Comparison of ENCODE assay signal across 21 mouse cellular contexts in genomic region chr10:13834056-13834455, GRCm38 (mm10). TPM values are rescaled to one million over a fixed set of nuclear protein-coding genes. Genes with fewer than 3 reads are reported as not detected.
A peak's percentile ranks its signal among the peaks of the same experiment; 100 is the strongest.
DNase-seq lines count a peak whose midpoint lies in the region; ATAC-seq and TF ChIP-seq lines count a peak whose summit lies in the region.
"Had no signal": no experiment of that assay in that cellular context is flagged by ENCODE, and none has a peak within 500 bp of the region (broad histone marks: within the 10 kb centered on the region; RNA-seq: fewer than 3 reads in every experiment).

No protein-coding gene starts in this region.

- ATAC-seq in cerebellum, adult (ENCODE audit: insufficient number of reproducible peaks, low FRiP score, low TSS enrichment) = no peak
- no peak for ATAC-seq in hindbrain, postnatal 0 days
- ATAC-seq in hindbrain, embryonic 14.5 days (ENCODE audit: low FRiP score) = no peak
- no peak for ATAC-seq in lung, embryonic 14.5 days (ENCODE audit: insufficient read depth)
- ATAC-seq: inflammation-experienced regulatory T-cells, adult 6 months; liver, postnatal 0 days had no signal

- no peaks in the 10 kb centered on the region for H3K36me3 ChIP-seq in hindbrain, postnatal 0 days (ENCODE audit: insufficient read depth, low read length)
- H3K36me3 ChIP-seq in hindbrain, embryonic 14.5 days (replicated peaks; ENCODE audit: control insufficient read depth, insufficient read depth) = peaks cover 2% of the 10 kb centered on the region; the same call in 1 of the 2 replicates
- no peaks in the 10 kb centered on the region for H3K36me3 ChIP-seq in lung, embryonic 14.5 days (ENCODE audit: insufficient read depth)
- H3K36me3 ChIP-seq: embryonic facial prominence, embryonic 15.5 days; G1E; limb, embryonic 10.5 days had no signal

- H3K4me1 ChIP-seq in hindbrain, postnatal 0 days (ENCODE audit: insufficient read depth, low read length) = peaks cover 8% of the 10 kb centered on the region; the same call in 1 of the 2 replicates
- H3K4me1 ChIP-seq in hindbrain, embryonic 14.5 days (replicated peaks; ENCODE audit: control insufficient read depth, insufficient read depth, low read length) = 0 out of 2 replicates have a peak, but pooled peaks cover 5% of the 10 kb centered on the region
- H3K4me1 ChIP-seq in lung, embryonic 14.5 days (ENCODE audit: insufficient read depth) = no peaks in the 10 kb centered on the region
- H3K4me1 ChIP-seq: limb, embryonic 10.5 days had no signal

- no peak overlapping the region for H3K27ac ChIP-seq in hindbrain, postnatal 0 days
- H3K27ac ChIP-seq in hindbrain, embryonic 14.5 days = no peak overlapping the region
- H3K27ac ChIP-seq in lung, embryonic 14.5 days (ENCODE audit: low read depth) = no peak overlapping the region
- H3K27ac ChIP-seq: embryonic facial prominence, embryonic 15.5 days; heart, adult 2 months; hindbrain, embryonic 10.5 days; layer of hippocampus, adult 2 months; limb, embryonic 10.5 days had no signal

- H3K4me2 ChIP-seq in hindbrain, postnatal 0 days (ENCODE audit: low read depth, low read length) = no peak overlapping the region
- H3K4me2 ChIP-seq in hindbrain, embryonic 14.5 days (replicated peaks) = no peak overlapping the region
- H3K4me2 ChIP-seq in lung, embryonic 14.5 days = no peak overlapping the region
- H3K4me2 ChIP-seq: embryonic facial prominence, embryonic 15.5 days had no signal

- no peak overlapping the region for H3K4me3 ChIP-seq in hindbrain, postnatal 0 days (ENCODE audit: low read length)
- H3K4me3 ChIP-seq in hindbrain, embryonic 14.5 days (replicated peaks; ENCODE audit: low read length) = no peak overlapping the region
- H3K4me3 ChIP-seq in lung, embryonic 14.5 days (ENCODE audit: low read depth, low read length) = no peak overlapping the region
- H3K4me3 ChIP-seq: embryonic facial prominence, embryonic 15.5 days; heart, adult 2 months; hindbrain, embryonic 10.5 days; layer of hippocampus, adult 2 months; limb, embryonic 10.5 days had no signal

- no peaks in the 10 kb centered on the region for H3K9me3 ChIP-seq in hindbrain, postnatal 0 days (ENCODE audit: low read length)
- no peaks in the 10 kb centered on the region for H3K9me3 ChIP-seq in hindbrain, embryonic 14.5 days (ENCODE audit: control insufficient read depth, low read length)
- no peaks in the 10 kb centered on the region for H3K9me3 ChIP-seq in lung, embryonic 14.5 days (ENCODE audit: low read depth, low read length)
- H3K9me3 ChIP-seq: embryonic facial prominence, embryonic 15.5 days; G1E; hindbrain, embryonic 10.5 days; limb, embryonic 10.5 days had no signal

- H3K9ac ChIP-seq in hindbrain, postnatal 0 days (replicated peaks; ENCODE audit: low read length) = no peak overlapping the region
- no peak overlapping the region for H3K9ac ChIP-seq in hindbrain, embryonic 14.5 days
- H3K9ac ChIP-seq in lung, embryonic 14.5 days = no peak overlapping the region
- H3K9ac ChIP-seq: embryonic facial prominence, embryonic 15.5 days; liver, postnatal 0 days had no signal

- 62% methylated on average over 7 of the region's 7 CpGs for WGBS in hindbrain, postnatal 0 days
- 67% methylated on average over 7 of the region's 7 CpGs for WGBS in hindbrain, embryonic 14.5 days
- 55% methylated on average over 7 of the region's 7 CpGs for WGBS in lung, embryonic 14.5 days

- DNase-seq in cerebellum, adult 9-10 months = peak; percentile 67
- DNase-seq in hindbrain, postnatal 0 days (ENCODE audit: low spot score) = peak; percentile 16
- no peak for DNase-seq in hindbrain, embryonic 14.5 days (ENCODE audit: low spot score)
- peak; percentile 65 for DNase-seq in lung, embryonic 14.5 days
- no peak for DNase-seq in lung, adult 18-20 months
- DNase-seq in spleen, postnatal 14 days (ENCODE audit: low spot score in 2 of 2) = no peak
- DNase-seq: adrenal gland, postnatal 14 days; gastrocnemius, postnatal 14 days; heart, adult 2 months; kidney, adult 8-10 months; layer of hippocampus, postnatal 36 days; liver, postnatal 0 days; right cerebral cortex, postnatal 4 days; thymus, postnatal 25 days had no signal

- no peaks in the 10 kb centered on the region for H3K27me3 ChIP-seq in hindbrain, postnatal 0 days (ENCODE audit: insufficient read depth, low read length)
- no peaks in the 10 kb centered on the region for H3K27me3 ChIP-seq in hindbrain, embryonic 14.5 days (ENCODE audit: control insufficient read depth, insufficient read depth, low read length)
- no peaks in the 10 kb centered on the region for H3K27me3 ChIP-seq in lung, embryonic 14.5 days (ENCODE audit: insufficient read depth, low read length)
- H3K27me3 ChIP-seq: embryonic facial prominence, embryonic 15.5 days had no signal

- TF ChIP-seq CTCF in hindbrain, postnatal 0 days (IDR thresholded peaks at IDR 0.05; ENCODE audit: low read depth) = no peak
- no peak for TF ChIP-seq CTCF in lung, embryonic 14.5 days (IDR thresholded peaks at IDR 0.05; ENCODE audit: low read depth)

RNA-seq across cellular contexts. Expression of gene Aig1, which starts 34.7 kb away (rescaled TPM):
- total RNA-seq in hindbrain, postnatal 0 days (2014; rRNA removed) = 123 and 126 TPM in 2 replicates
- polyA plus RNA-seq in hindbrain, postnatal 0 days (2015; fragmentation: Nextera tagmentation; extraction: Ambion mirVana) = 102 and 105 TPM in 2 replicates
- 93.6 and 95.4 TPM in 2 replicates for polyA plus RNA-seq in hindbrain, embryonic 14.5 days (2014; fragmentation: Nextera tagmentation; extraction: Ambion mirVana)
- polyA plus RNA-seq in lung, embryonic 14.5 days (2014; fragmentation: Nextera tagmentation; extraction: Ambion mirVana) = 42.1 and 43.4 TPM in 2 replicates
- polyA plus RNA-seq: G1E had no signal

Comparison
In these comparisons a context has a peak if more than half of its experiments do, and no peak if none do; other contexts are left out.
1. DNase-seq: peak in cerebellum, adult 9-10 months (single experiment), hindbrain, postnatal 0 days (single experiment) and lung, embryonic 14.5 days (single experiment); none in hindbrain, embryonic 14.5 days (single experiment), lung, adult 18-20 months (0 of 2) and spleen, postnatal 14 days (0 of 2).